Mouse (Mus musculus): ENCODE results near the gene Lrsam1.
"Not testable (repeated sequence)": the region's sequence is repeated elsewhere in the genome, so short reads cannot be mapped to it uniquely, and the experiment has no call there.

The Lrsam1 gene

GRCm38 (mm10) chr2:32961192-32961995 is at the start of gene Lrsam1, which contains the start of gene Rpl12:
Lrsam1 (minus strand) TSS chr2:32961614.
Rpl12 (plus strand) TSS chr2:32961559.
- DNase-seq (ENCODE audit: low spot score) = peak; percentile 89

- DNase-seq (ENCODE audit: low spot score) = not testable (repeated sequence)
These were observed 47.6 kb upstream of the Lrsam1 start for GRCm38 (mm10) chr2:33009055-33009454.

- no peak for DNase-seq (ENCODE audit: low spot score)
These were observed 43.6 kb upstream of the Lrsam1 start for GRCm38 (mm10) chr2:33005041-33005440.

- DNase-seq (ENCODE audit: low spot score) = no peak
These were observed 40.7 kb upstream of the Lrsam1 start for GRCm38 (mm10) chr2:33002144-33002543.

DNA sequence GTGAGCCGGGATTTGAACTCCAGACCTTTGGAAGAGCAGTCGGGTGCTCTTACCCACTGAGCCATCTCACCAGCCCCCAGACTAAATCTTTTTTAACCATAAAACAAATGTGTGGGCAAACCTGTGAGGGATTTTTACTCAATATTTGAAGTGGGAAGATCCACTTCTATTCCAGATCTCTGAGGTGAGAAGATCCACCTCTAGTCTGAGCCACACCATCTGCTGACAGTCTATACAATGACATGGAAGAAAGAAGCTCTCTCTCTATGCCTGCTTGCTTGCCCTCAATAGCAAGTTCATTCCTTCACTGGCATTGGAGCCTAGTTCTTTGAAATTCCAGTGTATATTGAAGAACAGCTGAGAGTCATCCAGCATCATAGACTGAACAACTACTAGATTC is 38.3 kb upstream of the Lrsam1 start:
- DNase-seq (ENCODE audit: low spot score) = no peak

DNA sequence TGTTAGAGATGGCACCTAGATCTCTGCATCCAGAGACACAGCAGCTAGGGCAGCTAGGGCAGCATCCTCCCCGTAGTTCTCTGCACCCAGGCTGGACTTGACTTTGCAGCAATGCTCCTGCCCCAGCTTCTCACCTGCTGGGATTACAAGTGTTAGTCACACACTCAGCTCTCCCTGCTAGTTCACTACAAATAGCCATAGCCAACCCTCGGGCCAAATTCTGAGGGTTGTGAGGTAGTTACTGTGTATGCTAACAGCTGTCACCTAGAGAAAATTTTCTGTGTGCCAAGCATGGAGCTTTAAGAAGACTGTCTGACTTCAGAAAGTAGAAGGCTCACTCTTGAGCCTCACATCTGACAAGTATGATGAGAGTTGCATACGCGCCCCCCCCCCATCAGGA is 36.4 kb upstream of the Lrsam1 start:
- no peak for DNase-seq (ENCODE audit: low spot score)

DNA sequence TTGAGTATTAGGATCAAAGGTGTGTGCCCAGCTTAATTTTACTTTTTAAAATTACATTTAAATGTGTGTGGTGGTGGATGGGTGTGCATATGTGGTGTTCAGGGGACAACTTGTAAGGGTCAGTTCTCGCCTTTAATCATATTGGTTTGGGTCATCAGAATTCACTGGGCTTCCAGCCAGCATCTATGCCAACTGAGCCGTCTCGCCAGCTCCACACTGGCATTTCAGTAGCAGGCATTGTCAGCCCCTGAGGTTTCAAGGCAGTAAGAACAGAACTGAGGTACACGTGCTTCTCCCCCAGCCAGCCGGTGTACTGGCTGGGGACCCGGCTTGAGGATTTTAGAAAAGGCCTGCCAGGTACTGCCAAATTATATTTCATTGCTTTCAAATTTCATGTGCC is 35.7 kb upstream of the Lrsam1 start:
- DNase-seq (ENCODE audit: low spot score) = no peak

DNA sequence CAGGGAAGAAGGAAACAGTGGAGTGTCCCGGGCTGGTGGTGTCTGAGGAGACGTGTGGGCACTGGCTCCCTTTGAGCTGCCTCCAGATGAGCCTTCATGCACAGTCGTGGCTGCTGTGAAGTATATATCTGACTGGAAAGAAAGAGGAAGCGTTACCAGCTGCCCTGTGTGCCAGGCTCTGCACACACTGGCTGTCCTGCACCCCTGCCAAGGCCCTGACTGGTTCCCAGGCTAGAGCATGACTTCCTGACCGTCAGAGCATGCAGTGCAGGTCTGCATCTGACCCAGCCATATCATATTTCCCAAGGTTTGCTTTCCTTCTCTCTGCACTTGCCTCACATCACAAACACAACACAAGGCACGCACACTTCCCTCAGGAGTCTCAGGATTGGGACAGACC is 30.7 kb upstream of the Lrsam1 start:
- DNase-seq (ENCODE audit: low spot score) = no peak

DNA sequence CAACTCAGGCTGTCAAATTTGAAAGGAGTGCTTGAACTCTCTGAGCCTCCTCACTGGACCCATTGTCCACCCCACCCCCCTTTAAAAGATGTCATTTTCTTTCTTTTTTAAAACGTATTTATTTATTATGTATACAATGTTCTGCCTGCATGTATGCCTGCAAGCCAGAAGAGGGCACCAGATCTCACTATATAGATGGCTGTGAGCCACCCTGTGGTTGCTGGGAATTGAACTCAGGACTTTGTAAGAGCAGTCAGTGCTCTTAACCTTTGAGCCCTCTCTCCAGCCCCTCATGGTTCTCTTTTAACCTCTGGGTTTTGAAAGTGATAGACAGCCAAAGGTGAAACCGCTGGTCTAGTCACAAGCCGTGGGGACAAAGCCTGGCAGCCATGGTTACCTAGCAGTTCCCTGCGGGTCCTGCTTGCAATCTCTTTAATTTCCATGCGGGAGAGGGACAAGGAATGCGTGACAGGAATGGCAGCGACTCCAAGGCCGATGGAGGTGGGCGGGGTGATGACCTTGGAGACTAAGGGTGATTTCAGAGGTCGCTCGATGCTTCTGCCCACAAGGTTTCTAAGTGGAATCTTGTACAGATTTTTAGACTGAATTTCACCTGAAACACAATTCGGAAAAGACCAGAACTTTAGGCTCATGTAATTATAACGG is 28.9 kb upstream of the Lrsam1 start:
- no peak for DNase-seq (ENCODE audit: low spot score)

GRCm38 (mm10) chr2:32989376-32989775 is 28.0 kb upstream of the Lrsam1 start:
- DNase-seq (ENCODE audit: low spot score) = no peak

GRCm38 (mm10) chr2:32985844-32986243 is 24.4 kb upstream of the Lrsam1 start:
- DNase-seq (ENCODE audit: low spot score) = no peak

DNA sequence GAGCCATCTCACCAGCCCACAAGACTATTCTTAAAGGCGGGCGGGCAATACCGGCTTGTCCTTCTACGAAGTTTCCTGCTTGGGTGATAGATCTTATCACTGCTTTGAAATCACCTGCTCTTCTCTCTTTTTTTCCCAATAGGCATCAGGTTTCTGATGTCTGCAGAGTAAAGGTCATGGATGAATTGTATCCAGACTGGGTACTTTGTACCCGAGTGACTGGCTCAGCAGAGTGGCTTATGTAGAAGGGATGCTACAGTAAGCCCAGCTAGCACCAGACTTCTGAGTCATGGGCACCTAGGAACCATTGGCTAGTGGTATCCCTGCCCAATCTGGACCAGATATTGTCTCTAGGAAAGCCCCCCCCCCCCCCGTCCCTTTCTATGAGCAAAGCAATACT is 22.2 kb upstream of the Lrsam1 start:
- no peak for DNase-seq (ENCODE audit: low spot score)

DNA sequence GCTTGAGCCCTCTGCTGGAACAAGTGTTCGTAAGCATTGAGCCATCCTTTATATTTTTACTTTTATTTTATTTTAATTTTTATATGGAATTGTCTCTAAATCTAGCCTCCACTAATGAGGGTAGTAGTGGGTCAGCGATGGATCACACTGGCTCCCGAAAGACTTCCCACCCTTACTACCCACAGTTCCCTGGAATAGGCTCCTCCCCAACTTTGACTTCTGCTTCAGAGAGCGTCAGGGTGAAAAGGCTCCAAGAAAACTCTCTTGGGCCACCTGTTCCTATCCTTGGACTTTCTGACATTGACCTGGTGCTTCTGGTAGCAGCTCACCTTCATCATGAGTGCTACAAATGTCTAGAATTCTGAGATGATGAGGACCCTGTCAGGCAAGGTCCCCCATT is 21.3 kb upstream of the Lrsam1 start:
- DNase-seq (ENCODE audit: low spot score) = no peak

GRCm38 (mm10) chr2:32981725-32982271 is 20.4 kb upstream of the Lrsam1 start, which contains the start of gene Slc2a8:
Slc2a8 (minus strand) TSS chr2:32982083.
- DNase-seq (ENCODE audit: low spot score) = peak; percentile 90

GRCm38 (mm10) chr2:32981281-32981680 is 19.9 kb upstream of the Lrsam1 start:
- DNase-seq (ENCODE audit: low spot score) = no peak

- DNase-seq (ENCODE audit: low spot score) = no peak
These were observed 18.3 kb upstream of the Lrsam1 start for GRCm38 (mm10) chr2:32979675-32980074.

DNA sequence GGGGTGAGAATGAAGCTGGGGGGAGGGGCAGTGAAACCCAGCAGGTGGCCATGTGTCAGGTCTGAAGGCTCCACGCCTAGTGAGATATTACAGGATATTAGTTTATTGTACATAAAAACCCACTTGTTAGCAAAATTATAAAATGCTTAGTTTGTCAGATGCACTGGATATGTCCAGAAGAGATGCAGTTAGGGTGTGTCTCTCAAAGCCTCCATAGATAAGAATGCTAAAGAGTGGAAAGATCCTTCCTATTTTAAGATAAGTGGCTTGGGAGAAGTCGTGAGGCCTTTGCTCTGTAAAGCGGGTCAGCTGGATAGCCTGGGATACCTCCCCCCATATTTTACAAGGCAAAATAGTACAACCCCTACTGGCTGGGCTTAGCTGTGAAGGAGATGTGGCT is 17.3 kb upstream of the Lrsam1 start:
- DNase-seq (ENCODE audit: low spot score) = no peak

DNA sequence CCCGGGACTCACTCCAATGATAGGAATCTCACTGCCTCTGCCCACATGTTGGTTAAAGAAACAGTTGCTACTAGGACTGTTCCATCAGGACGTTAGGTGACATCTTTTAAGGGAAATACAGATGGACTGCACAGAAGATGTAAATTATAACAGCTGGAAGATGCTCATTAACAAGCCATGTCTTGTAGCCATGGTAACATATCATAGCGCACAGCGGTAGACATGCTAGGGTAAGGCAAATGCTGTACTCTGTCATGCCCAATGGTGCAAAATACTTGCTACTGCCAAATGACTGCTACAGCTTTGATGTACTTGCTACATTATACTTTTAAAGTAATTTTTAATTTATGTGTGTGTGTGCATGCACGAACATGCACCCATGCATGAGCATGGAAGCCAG is 15.7 kb upstream of the Lrsam1 start:
- no peak for DNase-seq (ENCODE audit: low spot score)

GRCm38 (mm10) chr2:32974216-32974615 is 12.8 kb upstream of the Lrsam1 start:
- DNase-seq (ENCODE audit: low spot score) = no peak

GRCm38 (mm10) chr2:32971235-32971634 is 9.8 kb upstream of the Lrsam1 start:
- no peak for DNase-seq (ENCODE audit: low spot score)

- no peak for DNase-seq (ENCODE audit: low spot score)
These were observed 7.9 kb upstream of the Lrsam1 start for GRCm38 (mm10) chr2:32969326-32969725.

DNA sequence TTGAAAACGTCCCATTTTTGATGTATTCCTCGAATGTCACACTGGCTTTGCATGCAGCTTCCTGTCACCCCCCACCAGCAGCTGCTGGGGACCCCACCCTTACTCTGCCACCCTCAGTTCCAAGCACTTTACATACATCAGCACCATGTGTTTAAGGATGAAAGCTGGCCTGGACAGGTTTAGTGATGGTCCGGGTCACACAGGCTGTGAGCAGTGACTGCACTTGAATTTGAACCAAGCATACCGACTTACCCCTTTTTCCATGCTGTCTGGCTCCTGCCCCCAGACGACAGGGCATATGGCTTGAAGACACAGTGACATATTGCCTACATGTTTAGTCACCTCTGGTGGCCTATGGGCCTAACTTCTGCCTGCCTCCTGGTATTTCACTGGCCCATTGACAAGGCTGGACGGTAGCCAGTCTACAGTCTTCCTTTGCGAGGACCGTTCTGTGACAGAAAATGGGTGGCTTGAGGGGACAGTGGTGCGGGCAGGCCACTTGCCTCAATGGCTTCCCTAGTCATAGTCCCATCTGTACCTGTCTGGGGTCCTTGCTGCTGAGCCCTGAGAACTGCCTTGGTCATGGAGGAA is 6.7 kb upstream of the Lrsam1 start:
- DNase-seq (ENCODE audit: low spot score) = no peak
